Mouse (Mus musculus) embryonic facial prominence, embryonic 10.5 days (tissue): Measurements from ENCODE around the gene Emc9. TPM values are rescaled to one million over a fixed set of nuclear protein-coding genes. Genes with fewer than 3 reads are reported as not detected.
A peak's percentile ranks its signal among the peaks of the same experiment; 100 is the strongest.

Source experiments
- DNase-seq: peaks from one replicate; pipeline ENCODE4 v3.0.0-alpha.2; 2017; ENCODE audit warnings: low spot score
- H3K27ac ChIP-seq: fragments of 300-500 bp; sonication (generic); replicated peaks from 2 replicates; pipeline ENCODE4 v1.5.1; 2016; ENCODE audit warnings: mild to moderate bottlenecking
- H3K27me3 ChIP-seq: fragments of 300-500 bp; sonication (generic); replicated peaks from 2 replicates; pipeline ENCODE4 v1.6.1; 2016; ENCODE audit warnings: low read depth, mild to moderate bottlenecking; ENCODE audit not compliant: poor library complexity, severe bottlenecking
- H3K36me3 ChIP-seq: fragments of 300-500 bp; sonication (generic); replicated peaks from 2 replicates; pipeline ENCODE4 v1.6.1; 2016; ENCODE audit warnings: mild to moderate bottlenecking, moderate library complexity
- H3K4me1 ChIP-seq: fragments of 300-500 bp; sonication (generic); 2 replicates; pipeline ENCODE4 v1.6.1; 2016
- H3K4me3 ChIP-seq: fragments of 300-500 bp; sonication (generic); 2 replicates; pipeline ENCODE4 v1.5.1; 2016; ENCODE audit warnings: mild to moderate bottlenecking, moderate library complexity
- H3K9me3 ChIP-seq: fragments of 300-500 bp; sonication (generic); 2 replicates; pipeline ENCODE4 v1.6.1; 2016; ENCODE audit warnings: mild to moderate bottlenecking
- WGBS: fragments of 180-500 bp; shearing (Covaris S2); methylation state at CpG from one replicate; pipeline ENCODE4 v1.1.7; 2016; 5-methylcytosine and 5-hydroxymethylcytosine counted together
- polyA plus RNA-seq: library from polyadenylated mRNA; unstranded; fragments of >200 nt; fragmentation: Nextera tagmentation; extraction: Ambion mirVana; gene quantifications from 2 replicates; pipeline ENCODE4 v1.2.1, GENCODE M21; 2016

The Emc9 gene
- polyA plus RNA-seq, result 6.0 and 6.6 TPM in 2 replicates

- Histone ChIP-seq H3K27me3 (peaks cover 15% of the 10 kb centered on the region), H3K4me1 (peaks cover 17% of the 10 kb centered on the region), H3K4me3 (peak within 1 kb of the TSS; percentile 71), H3K36me3 (peaks cover 48% of the 10 kb centered on the region), H3K9me3 (no peaks in the 10 kb centered on the region), H3K27ac (peak within 1 kb of the TSS; percentile 65; the same call in 1 of the 2 replicates)
- peak; percentile 74 for DNase-seq
- 2% methylated on average over 43 of the region's 43 CpGs for WGBS
These were observed at the start of gene Emc9 for GRCm38 (mm10) chr14:55584702-55585565. Gene Emc9, minus strand, starts transcription at chr14:55585302.

- Histone ChIP-seq H3K4me1 (peaks cover 5% of the 10 kb centered on the region), H3K27ac (no peak overlapping the region), H3K36me3 (peaks cover 100% of the 10 kb centered on the region), H3K4me3 (no peak overlapping the region), H3K9me3 (no peaks in the 10 kb centered on the region), H3K27me3 (no peaks in the 10 kb centered on the region)
- peak; percentile 55 for DNase-seq
- WGBS, result 52% methylated on average over 5 of the region's 5 CpGs
These were observed 44.2 kb upstream of the Emc9 start for GRCm38 (mm10) chr14:55629312-55629711.

GRCm38 (mm10) chr14:55628077-55628827 is 43.1 kb upstream of the Emc9 start:
- no peak overlapping the region for H3K27ac ChIP-seq
- H3K4me3 ChIP-seq, result no peak overlapping the region
- H3K4me1 ChIP-seq, result no peaks in the 10 kb centered on the region
- WGBS, result 91% methylated on average over 27 of the region's 27 CpGs
- H3K36me3 ChIP-seq, result peaks cover 100% of the 10 kb centered on the region
- H3K9me3 ChIP-seq, result no peaks in the 10 kb centered on the region
- DNase-seq, result no peak
- no peaks in the 10 kb centered on the region for H3K27me3 ChIP-seq

GRCm38 (mm10) chr14:55618486-55619195 is 33.5 kb upstream of the Emc9 start:
- peak; percentile 31 for DNase-seq
- Histone ChIP-seq H3K27ac (no peak overlapping the region; the same call in 1 of the 2 replicates), H3K36me3 (peaks cover 11% of the 10 kb centered on the region), H3K4me1 (peaks cover 20% of the 10 kb centered on the region; the same call in 1 of the 2 replicates), H3K9me3 (no peaks in the 10 kb centered on the region), H3K4me3 (peak overlapping the region; percentile 41), H3K27me3 (peaks cover 9% of the 10 kb centered on the region; the same call in 1 of the 2 replicates)
- 53% methylated on average over 22 of the region's 22 CpGs for WGBS

- peaks cover 9% of the 10 kb centered on the region; the same call in 1 of the 2 replicates for H3K27me3 ChIP-seq
- peaks cover 20% of the 10 kb centered on the region; the same call in 1 of the 2 replicates for H3K4me1 ChIP-seq
- 23% methylated on average over 21 of the region's 21 CpGs for WGBS
- H3K9me3 ChIP-seq, result no peaks in the 10 kb centered on the region
- 0 out of 2 replicates have a peak, but pooled peaks cover 3% of the 10 kb centered on the region for H3K36me3 ChIP-seq
- no peak within 1 kb of the TSS; the same call in 1 of the 2 replicates for H3K27ac ChIP-seq
- peak within 1 kb of the TSS; percentile 41 for H3K4me3 ChIP-seq
- peak; percentile 64 for DNase-seq
These were observed 32.7 kb upstream of the Emc9 start, which contains the start of gene Rec8 for GRCm38 (mm10) chr14:55617822-55618221. Gene Rec8, plus strand, starts transcription at chr14:55618037.

- H3K27ac ChIP-seq, result no peak overlapping the region
- no peak for DNase-seq
- 87% methylated on average over 2 of the region's 2 CpGs for WGBS
- H3K36me3 ChIP-seq, result no peaks in the 10 kb centered on the region
- H3K4me3 ChIP-seq, result no peak overlapping the region
- peaks cover 9% of the 10 kb centered on the region; the same call in 1 of the 2 replicates for H3K27me3 ChIP-seq
- H3K4me1 ChIP-seq, result peaks cover 20% of the 10 kb centered on the region; the same call in 1 of the 2 replicates
- no peaks in the 10 kb centered on the region for H3K9me3 ChIP-seq
These were observed 31.7 kb upstream of the Emc9 start for GRCm38 (mm10) chr14:55616844-55617243.

- no peaks in the 10 kb centered on the region for H3K36me3 ChIP-seq
- H3K4me1 ChIP-seq, result peaks cover 20% of the 10 kb centered on the region; the same call in 1 of the 2 replicates
- no peaks in the 10 kb centered on the region for H3K9me3 ChIP-seq
- peaks cover 9% of the 10 kb centered on the region; the same call in 1 of the 2 replicates for H3K27me3 ChIP-seq
- H3K4me3 ChIP-seq, result no peak overlapping the region
- H3K27ac ChIP-seq, result no peak overlapping the region
- WGBS, result 33% methylated on average over 2 of the region's 2 CpGs
- no peak for DNase-seq
These were observed 30.8 kb upstream of the Emc9 start for GRCm38 (mm10) chr14:55615876-55616275.

GRCm38 (mm10) chr14:55614565-55615178 is 29.6 kb upstream of the Emc9 start:
- Histone ChIP-seq H3K9me3 (no peaks in the 10 kb centered on the region), H3K4me1 (peaks cover 20% of the 10 kb centered on the region; the same call in 1 of the 2 replicates), H3K27me3 (peaks cover 6% of the 10 kb centered on the region; the same call in 1 of the 2 replicates), H3K4me3 (no peak overlapping the region), H3K36me3 (peaks cover 7% of the 10 kb centered on the region), H3K27ac (no peak overlapping the region)
- 80% methylated on average over 7 of the region's 7 CpGs for WGBS
- DNase-seq, result no peak

- no peak for DNase-seq
- Histone ChIP-seq H3K4me1 (peaks cover 12% of the 10 kb centered on the region; the same call in 1 of the 2 replicates), H3K4me3 (no peak overlapping the region), H3K27ac (no peak overlapping the region), H3K9me3 (no peaks in the 10 kb centered on the region), H3K27me3 (no peaks in the 10 kb centered on the region), H3K36me3 (peaks cover 20% of the 10 kb centered on the region)
- WGBS, result 76% methylated on average over 6 of the region's 6 CpGs
These were observed 28.2 kb upstream of the Emc9 start for GRCm38 (mm10) chr14:55613346-55613745.

GRCm38 (mm10) chr14:55608339-55608738 is 23.2 kb upstream of the Emc9 start:
- no peak for DNase-seq
- Histone ChIP-seq H3K9me3 (no peaks in the 10 kb centered on the region), H3K4me3 (no peak overlapping the region), H3K4me1 (peaks cover 14% of the 10 kb centered on the region), H3K27me3 (no peaks in the 10 kb centered on the region), H3K36me3 (peaks cover 65% of the 10 kb centered on the region), H3K27ac (no peak overlapping the region)
- 92% methylated on average over 6 of the region's 6 CpGs for WGBS

- Histone ChIP-seq H3K4me1 (peaks cover 20% of the 10 kb centered on the region), H3K36me3 (peaks cover 89% of the 10 kb centered on the region)
- 93% methylated on average over 16 of the region's 16 CpGs for WGBS
These were observed 20.8 kb upstream of the Emc9 start for GRCm38 (mm10) chr14:55605743-55606459.

More at GRCm38 (mm10) chr14:55605743-55606459, 20.8 kb upstream of the Emc9 start:
- Histone ChIP-seq H3K9me3 (no peaks in the 10 kb centered on the region), H3K27ac (no peak overlapping the region), H3K27me3 (no peaks in the 10 kb centered on the region), H3K4me3 (no peak overlapping the region)
- no peak for DNase-seq
